Mouse (Mus musculus) megakaryocyte progenitor cell, adult 5-6 weeks (primary cell): ENCODE results near the gene Sgms1. TPM values are rescaled to one million over a fixed set of nuclear protein-coding genes. Genes with fewer than 3 reads are reported as not detected.
"Not testable (repeated sequence)": the region's sequence is repeated elsewhere in the genome, so short reads cannot be mapped to it uniquely, and the experiment has no call there.

Experiments
- ATAC-seq: replicated peaks from 2 replicates; pipeline ENCODE4 v1.8.0; 2016; ENCODE audit warnings: mild to moderate bottlenecking, moderate TSS enrichment, inconsistent platforms; ENCODE audit not compliant: poor library complexity
- total RNA-seq, 2 experiments: library from RNA; stranded (forward) in 1 of 2; stranded (reverse) in 1 of 2; fragments of 157-497, 149-512 nt in 1 of 2; fragments of 200-1000 nt in 1 of 2; gene quantifications; 2 replicates each; pipeline versions ENCODE4 v1.2.3 to v1.2.4; 2015 to 2017

Gene Sgms1
- total RNA-seq, 2 experiments from 2014 or later, result 21.5 to 24.8 TPM

DNA sequence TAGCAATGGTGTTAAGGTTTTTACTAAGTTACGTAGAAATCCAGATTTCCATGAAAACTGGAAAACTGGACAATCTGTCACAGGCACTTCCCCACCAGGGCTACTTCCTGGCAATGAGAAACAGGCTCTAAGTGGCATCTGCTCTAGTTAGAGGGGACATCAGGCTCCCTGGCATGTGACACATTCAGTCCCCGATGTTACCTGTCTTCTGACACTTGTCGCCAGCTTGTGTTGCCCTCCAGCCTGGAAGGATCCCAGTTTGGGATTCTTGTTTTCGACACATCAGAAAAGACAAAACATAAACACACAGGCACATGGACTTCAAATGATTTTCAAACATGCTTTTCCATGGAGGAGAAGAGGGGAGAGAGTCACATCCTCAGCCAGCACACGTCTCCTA, 60.0 kb downstream of the Sgms1 start:
- ATAC-seq, result no peak

DNA sequence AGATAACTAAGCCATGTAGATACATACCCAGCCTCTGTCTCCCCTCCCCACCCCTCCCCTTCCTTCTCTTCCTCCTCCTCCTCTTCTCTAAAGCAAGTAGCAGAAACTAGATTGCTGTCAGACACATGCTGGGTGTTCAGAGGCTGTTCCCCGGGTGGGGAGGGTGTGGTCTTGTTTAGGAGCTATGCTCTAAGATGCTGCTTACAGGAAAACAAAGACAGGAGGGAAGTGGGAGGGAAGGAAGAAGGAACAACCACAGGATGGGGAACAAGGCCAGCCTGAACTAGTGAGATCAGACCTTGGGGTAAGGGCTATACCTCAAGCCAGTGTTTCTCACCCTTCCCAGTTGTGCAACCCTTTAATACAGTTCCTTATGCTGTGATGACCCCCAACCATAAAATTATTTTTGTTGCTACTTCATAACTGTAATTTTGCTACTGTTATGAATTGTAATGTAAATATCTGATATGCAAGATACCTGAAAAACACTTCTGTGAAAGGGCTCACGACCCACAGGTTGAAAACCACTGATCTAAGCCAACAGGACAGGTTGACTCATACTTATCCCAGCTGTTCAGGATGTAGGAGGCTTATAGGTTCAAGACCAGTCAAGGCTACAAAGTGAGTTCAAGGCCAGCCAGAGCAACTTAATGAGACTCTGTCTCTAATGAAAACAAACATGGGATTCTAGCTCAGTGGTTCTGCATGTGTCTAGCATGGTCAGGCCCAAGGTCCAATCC, 61.3 kb downstream of the Sgms1 start:
- peak; percentile 77 for ATAC-seq

DNA sequence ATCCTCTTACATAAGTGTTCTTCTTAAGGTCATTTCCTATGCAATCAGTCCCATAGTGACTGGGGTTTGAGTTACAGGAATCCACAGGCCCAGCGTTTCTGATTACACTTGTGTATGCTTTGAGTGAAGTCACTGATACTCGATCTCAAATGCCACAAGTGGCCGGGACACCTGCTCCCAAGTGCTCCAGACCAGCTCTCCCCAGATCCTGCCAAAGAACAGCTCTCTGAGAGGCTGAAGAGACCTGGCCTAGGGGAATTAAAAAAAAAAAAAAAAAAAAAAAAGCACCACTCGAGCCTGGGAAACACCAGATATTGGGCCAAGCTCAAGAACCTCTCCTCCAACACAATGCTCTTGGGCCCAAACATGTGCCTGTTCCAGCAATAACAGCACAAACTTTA, 62.9 kb downstream of the Sgms1 start:
- ATAC-seq, result no peak

DNA sequence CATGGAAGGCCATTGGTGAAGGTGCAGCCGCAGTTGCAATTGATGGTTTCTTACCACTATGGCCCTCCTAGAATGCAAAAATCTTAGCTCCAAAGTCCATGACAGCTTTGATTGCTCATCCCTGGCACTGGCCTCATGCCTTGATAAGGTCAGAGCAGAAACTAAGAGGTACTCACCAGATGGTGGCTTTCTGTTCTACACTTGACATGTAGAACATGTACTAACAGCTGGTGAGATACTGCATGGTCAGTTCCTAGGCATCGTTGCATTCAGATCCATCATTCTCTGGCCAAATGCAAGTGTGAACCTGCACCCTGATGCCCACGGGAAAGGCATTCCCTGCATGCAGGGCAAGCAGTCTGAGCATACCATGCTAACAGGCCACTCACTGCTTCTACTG, 63.4 kb downstream of the Sgms1 start:
- no peak for ATAC-seq

DNA sequence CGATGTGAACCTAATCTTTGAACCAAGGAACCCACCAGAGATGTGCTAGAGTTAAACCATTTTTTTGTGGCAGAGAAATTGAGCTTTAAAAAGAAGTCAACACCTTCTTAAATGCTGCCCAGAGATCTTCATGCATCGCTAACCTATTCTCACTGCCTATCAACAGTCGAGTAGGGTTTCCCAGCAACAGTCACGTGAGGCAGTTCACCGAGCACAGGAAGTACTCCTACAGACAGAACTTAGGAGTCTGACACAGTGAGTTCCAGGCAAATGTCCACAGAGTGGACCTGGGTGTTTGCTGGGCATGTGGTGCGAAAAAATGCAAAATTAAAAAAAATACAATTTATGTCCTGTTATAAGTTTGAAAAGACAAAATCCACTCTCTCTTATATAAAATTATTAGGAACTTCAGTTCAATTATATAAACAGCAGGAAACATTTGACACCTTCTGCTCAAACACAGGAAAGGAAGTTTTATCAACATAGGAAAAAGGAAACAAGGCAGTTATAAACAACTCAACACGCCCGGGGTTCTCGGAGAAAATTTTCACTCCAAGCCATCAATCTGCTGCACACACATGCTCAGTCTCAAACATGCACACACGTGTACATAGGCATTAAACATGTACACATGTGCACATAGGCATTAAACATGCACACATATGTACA, 64.3 kb downstream of the Sgms1 start:
- ATAC-seq, result 0 out of 2 replicates have a peak, but pooled peaks have one; percentile 27

DNA sequence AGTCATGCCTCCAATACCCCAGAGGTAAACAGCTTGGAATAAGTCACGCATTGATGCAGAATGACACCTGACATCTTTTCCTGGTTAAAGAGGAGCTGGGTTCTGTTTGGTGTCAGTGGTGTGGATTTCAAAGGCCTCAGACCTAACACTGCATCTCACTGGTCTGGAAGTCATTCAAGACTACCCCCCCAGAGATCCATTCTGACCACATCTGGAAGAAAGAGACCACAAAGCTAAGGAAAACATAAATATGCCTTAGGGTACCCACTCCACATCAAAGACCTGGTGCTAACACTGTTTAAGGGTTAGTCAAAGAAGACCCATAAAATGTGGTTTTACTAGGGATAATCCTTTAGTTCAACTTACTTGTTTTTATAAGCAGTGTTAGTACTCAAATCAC, 65.0 kb downstream of the Sgms1 start:
- no peak for ATAC-seq

DNA sequence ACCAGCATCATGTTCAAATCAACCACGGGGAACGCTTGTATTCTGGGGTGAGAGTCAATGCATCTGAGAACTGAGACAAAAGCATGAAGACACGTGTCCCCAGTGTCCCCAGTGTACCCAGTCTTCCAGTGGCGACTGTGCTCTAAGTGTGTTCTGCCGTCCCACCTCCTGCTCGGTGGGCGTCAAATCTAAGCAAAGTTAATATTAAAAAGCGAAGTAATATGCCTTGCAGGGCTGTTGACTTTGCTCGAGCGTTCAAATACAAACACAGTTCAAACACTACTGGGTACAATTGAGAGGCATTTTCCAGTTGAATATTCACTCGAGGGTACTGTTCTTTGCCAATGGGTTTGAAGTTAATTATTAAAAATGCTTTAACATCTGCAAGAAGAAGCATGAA, 66.4 kb downstream of the Sgms1 start:
- ATAC-seq, result no peak

DNA sequence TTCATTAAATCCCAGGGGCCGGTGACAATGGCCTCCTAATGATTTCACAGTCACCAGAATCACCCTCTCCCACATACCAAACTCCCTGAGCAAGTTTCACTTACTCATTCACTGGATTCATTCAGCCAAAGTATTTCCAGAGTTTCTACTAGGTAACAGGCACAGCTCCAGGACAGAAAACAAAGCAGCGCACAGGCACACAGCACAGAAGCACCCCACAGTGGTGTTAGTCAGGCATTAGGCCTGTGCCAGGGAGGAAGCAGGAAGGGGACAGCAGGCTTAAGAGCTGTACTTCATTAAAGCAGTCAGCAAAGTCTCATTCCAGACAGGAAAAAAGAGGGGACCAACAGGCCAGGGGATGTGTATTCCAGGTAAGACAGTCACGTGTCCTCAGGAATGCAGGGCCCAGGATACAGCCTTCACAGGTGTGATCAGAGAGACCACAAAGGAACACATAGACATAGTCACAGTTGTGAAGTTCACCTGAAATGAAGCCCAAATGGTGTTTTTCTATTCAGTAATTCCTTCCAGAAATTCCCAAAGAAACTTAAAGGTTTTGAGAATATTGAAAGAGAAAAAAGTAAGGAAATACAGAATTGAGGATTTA, 67.0 kb downstream of the Sgms1 start:
- ATAC-seq, result no peak

DNA sequence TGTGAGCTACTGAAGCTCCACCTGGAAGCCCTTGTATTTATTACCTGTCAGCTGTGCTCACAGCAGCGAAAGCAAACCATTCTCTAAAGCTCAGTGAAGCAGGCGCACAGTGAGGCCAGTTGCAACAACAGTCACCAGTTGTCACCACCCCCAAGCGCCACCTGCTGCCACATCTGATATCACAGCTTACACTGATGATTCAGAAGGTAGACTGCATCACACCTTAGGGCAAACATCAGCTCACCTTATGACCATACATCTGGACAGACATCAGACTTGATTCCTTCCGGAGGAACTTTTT, 69.2 kb downstream of the Sgms1 start:
- peak; percentile 92 for ATAC-seq

DNA sequence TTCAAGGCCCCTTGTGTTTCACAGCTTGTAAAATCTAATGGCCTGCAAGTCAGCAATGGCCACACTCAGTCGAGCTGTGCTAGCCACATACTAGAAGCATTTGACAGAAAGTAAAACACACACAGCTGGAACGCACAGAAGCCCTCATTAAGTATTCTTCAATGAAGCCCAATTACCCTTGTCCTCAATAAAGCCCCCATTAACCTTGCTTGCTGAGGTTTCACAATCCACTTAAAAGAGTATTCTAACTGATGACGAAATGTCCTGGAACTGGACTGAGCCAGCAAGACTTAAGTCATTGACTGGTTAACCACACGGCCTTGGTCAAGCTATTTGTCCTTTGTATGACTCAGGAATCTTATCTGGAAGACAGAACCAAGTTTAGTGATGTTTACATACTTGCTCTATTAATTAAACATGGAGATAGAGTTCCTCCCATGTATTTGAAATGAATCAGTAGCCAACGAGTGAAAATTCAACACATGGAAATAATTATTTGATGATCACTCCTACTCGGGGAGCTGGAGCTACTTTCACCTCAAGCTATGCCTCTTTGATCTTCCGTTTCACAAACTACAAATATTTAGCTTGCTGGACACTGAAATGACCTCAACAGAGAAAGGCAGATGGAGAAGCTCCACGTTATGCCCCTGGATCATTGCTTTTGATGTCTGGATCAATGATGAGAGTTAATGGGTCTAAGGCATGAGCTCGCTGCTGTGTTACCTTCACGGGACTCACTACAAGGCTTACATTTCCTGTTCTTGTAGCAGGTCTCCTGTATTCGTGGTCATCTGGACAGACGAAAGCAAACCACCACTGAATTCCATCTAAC, 69.8 kb downstream of the Sgms1 start:
- peak; percentile 55 for ATAC-seq

DNA sequence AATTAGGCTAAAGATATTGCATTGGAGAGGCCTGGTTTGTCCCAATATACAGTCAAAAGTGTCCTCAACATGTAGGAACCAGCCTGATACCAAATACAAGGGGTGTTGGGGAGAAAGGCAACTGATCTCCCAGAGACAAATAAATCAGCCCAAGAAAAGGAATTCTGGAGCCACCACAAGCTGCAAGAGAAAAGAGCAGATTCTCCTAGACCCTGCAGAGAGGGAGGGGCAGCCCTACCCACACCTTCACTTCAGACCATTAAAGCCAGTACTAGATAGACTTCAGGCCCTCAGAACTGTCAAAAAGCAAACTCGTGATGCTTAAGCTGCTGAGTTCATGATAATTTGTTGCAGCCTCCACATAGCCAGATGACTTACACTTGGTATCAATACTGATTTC, 70.5 kb downstream of the Sgms1 start:
- ATAC-seq, result no peak

DNA sequence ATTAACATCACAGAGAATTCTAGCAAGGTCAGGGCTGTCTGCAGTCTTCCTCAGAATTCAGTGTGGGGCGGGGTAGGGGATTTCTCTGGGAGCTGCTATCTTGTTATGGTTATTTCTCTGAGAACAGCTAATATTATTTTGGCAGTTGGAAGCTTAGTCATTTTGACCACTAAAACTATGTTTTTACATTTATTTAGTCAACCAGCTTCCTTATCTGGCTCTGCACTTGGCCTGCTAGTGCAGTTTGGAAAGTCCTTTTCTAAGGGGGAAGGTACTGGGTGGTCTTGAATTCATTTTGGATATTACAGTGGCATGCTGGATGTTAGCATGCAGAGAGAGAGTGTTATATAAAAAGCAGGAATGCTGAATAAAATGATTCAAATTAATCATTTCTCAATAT, 72.2 kb downstream of the Sgms1 start:
- not testable (repeated sequence) for ATAC-seq

DNA sequence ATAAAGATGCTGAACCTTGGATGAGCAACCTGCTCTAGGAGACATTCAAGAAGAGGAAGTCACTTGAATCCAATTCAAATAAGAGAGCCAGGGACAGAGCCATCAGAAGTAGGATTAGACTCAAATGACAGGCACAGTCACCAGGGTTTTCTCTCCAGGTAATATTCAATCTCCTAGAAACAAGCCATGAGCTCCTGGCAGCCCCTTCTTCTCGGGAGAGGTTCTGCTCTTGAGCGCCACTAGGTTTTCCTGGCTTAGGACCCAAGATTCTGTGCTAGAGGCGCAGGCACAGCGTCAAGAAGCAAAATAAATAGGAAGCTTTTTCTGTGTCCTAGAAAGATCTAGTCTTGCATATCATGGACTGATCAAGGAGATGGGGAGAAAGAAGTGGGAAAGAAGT, 76.2 kb downstream of the Sgms1 start:
- no peak for ATAC-seq

DNA sequence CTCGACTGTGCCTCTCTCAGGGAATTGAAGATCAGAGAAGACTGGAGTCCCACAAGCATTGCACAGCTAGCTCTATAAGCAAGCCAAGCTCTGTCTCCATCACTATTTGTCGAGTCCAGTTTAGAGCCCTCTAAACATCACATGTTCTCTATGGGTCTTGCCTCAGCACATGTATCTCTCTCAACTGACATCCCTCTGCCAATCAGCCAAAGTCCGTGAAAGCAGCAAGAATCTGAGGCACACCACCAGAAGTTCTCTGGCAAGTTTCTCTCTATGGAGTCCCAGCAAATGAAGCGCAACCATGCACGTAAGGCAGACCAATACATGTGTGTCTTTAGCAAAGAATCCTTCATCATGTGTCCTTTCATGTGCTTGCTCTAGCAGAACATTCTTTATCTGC, 77.8 kb downstream of the Sgms1 start:
- ATAC-seq, result no peak

DNA sequence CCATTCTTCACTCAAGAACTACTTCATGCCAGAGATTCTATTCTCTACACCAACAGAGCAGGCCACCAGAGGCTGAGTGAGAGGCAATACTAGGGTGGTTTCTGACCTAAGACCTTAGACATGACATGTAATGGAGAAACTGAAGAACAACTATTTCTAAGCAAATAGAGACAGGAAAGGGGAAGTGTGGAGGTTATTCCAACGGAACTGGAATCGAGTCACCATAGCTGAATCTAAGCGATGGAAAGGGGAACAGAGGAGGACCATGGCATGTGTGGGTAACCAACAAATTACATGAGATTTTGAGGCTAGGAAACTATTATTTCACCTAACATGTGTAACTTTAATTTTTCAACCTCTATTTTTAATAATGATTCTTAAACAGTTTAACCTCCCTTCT, 78.5 kb downstream of the Sgms1 start:
- peak; percentile 78 for ATAC-seq

DNA sequence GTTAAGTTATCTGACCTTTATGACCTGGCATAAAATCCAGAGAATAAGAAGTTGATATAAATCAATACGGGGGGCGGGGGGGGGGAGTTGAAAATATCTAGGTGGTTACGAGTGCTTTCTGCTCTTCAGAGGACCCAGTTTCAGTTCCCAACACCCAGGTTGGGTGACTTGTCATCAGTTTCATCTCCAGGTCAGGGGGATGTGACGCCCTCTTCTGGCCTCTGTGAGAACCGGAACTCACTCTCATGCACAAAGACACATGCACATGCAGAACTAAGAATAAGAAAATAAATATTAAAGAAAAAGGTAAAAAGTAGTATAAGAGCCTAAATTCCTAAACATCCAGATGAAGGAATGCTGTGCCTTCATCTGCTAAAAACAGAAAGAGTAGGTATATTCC, 79.0 kb downstream of the Sgms1 start:
- ATAC-seq, result no peak

DNA sequence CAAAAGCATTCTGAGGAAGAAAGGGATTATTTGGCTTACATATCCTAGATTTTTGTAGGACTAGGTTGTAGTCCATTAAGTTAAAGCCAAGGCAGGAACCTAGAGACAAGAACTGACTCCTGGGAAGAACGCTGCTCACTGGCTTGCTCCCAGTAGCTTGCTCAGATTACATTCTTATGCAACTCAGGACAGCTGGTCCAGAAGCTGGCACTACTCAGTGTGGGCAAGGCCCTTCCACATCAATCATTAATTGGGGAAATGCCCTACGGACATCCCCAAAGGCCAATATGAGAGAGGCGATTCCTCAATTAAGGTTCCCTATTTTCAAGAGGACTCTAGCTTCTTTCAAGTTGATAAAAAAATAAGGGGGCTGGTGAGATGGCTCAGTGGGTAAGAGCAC, 80.2 kb downstream of the Sgms1 start:
- ATAC-seq, result peak; percentile 75

DNA sequence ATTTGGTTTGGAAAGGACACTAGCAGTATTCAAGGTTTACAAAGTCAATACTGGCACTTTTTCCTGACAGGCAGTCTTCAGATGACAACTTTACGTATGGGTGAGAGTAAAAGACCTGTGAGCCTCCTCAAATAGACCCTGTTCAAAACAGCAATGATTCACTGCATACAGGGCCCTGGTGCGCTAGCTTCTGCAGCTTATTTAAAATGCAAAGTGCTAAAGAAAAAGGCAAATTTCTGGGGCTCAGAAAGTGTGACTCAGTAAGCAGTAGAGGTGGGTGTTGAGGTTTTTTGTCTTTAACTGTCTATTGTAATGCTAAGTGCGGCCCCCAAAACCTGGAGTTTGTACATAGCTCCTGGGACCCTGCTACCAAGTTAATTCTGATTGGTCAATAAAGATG, 81.2 kb downstream of the Sgms1 start:
- no peak for ATAC-seq

DNA sequence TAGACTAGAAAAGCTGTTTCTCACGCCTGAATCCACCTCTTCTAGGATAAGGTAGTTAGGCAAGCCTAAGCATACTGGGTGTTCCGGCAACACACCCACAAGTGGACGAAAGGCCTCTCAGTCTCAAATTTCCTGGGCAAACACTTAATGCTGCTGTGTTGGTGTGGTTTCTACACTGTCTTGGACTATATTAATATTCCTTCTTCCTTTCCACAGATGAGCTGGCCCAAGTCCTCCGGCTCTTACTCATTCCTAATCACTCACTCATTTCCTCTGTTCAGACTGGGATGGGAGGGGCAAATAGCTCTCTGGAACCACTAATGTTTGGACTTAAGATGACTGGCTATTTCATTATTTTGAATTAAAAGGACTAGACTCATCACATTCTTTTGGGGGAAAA, 84.6 kb downstream of the Sgms1 start:
- no peak for ATAC-seq

DNA sequence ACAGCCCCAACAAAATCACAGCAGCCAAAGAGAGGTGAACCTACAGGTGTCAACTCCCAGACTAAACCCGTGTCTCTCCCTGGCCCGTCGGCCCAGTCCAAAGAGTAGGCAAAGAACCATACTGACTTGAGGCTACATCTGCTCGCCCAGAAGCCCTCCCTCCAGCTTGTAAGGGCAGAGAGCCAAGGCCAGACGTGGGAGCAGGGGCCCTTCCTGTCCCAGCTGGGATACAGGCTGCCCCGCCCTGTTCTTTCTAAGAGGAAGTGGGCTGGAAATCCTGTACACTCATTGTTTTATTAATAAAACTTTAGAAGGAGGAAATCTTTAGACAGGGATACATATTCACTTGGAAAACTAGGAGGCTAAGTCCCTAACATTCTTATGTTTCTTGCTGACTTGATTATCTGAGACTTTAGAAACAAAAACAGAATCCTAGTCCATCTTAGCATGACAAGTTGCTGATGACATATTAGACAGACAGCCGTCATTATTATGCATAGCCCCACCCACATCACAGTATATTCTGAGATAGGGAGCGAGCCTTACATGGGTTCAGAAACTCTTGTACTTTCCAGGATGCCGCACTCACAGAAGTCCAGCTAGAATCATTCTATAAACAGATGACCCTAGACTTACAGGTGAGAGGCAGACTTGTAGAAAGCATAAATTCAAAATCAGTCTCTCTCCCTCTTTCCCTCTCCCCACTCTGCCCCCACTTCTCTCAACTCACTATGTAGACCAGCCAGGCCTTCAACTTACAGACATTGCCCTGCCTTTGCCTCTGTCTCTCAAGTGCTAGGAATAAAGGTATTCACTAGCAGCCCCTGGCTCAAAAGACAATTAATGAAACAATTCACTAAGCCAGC, 85.3 kb downstream of the Sgms1 start:
- ATAC-seq, result peak; percentile 91
